ENCODE assay signal across 22 mouse cellular contexts in the genomic region with DNA sequence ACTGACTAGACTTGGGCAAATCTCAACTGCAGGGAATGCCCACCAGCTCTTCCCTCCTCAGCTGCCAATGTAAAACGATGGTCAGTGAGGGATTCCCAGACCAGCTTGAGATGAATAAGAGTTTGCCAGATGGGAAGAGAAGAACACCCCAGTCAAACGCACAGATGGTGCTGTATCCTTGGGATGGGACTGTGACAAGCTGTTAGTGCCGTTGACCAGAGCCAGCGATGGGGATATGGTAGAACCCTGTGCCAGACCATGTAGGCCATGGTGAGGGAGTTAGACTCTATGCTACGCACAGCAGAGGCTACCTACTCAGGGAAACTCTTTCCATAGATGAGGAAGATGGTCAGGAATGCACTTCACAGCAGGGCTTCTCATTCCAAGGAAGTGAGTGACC. TPM values are rescaled to one million over a fixed set of nuclear protein-coding genes. Genes with fewer than 3 reads are reported as not detected.
DNase-seq lines count a peak whose midpoint lies in the region; ATAC-seq and TF ChIP-seq lines count a peak whose summit lies in the region.
"Had no signal": no experiment of that assay in that cellular context is flagged by ENCODE, and none has a peak within 500 bp of the region (broad histone marks: within the 10 kb centered on the region; RNA-seq: fewer than 3 reads in every experiment).

No protein-coding gene starts in this region.

- H3K4me3 ChIP-seq in midbrain, embryonic 11.5 days (ENCODE audit: low read depth, low read length) = no peak overlapping the region
- H3K4me3 ChIP-seq in midbrain, embryonic 14.5 days (replicated peaks; ENCODE audit: low read depth, low read length) = no peak overlapping the region
- H3K4me3 ChIP-seq in cerebellum, adult 2 months (replicated peaks; ENCODE audit: insufficient read depth, low read depth, low read length) = no peak overlapping the region
- H3K4me3 ChIP-seq: embryonic facial prominence, embryonic 13.5 days; forebrain, embryonic 12.5 days; heart, adult 2 months; heart, embryonic 12.5 days; hindbrain, embryonic 15.5 days had no signal

- H3K9ac ChIP-seq in midbrain, embryonic 11.5 days (ENCODE audit: low read length) = no peak overlapping the region
- no peak overlapping the region for H3K9ac ChIP-seq in midbrain, embryonic 14.5 days (replicated peaks; ENCODE audit: low read length)
- H3K9ac ChIP-seq: embryonic facial prominence, embryonic 13.5 days; forebrain, embryonic 12.5 days; heart, embryonic 12.5 days; hindbrain, embryonic 15.5 days had no signal

- no peaks in the 10 kb centered on the region for H3K9me3 ChIP-seq in midbrain, embryonic 11.5 days (ENCODE audit: control insufficient read depth, low read length)
- H3K9me3 ChIP-seq in midbrain, embryonic 14.5 days (ENCODE audit: control insufficient read depth, low read length) = 0 out of 2 replicates have a peak, but pooled peaks cover 6% of the 10 kb centered on the region
- H3K9me3 ChIP-seq: heart, embryonic 12.5 days; hindbrain, embryonic 15.5 days had no signal

- TF ChIP-seq POLR2A in cerebellum, adult 2 months (IDR thresholded peaks at IDR 0.05; ENCODE audit: borderline replicate concordance, insufficient read depth, low read length) = no peak

- 89% methylated on average over 5 of the region's 5 CpGs for WGBS in midbrain, embryonic 11.5 days
- 85% methylated on average over 5 of the region's 5 CpGs for WGBS in midbrain, embryonic 14.5 days
- WGBS in cerebellum, adult 2 months = 16% methylated on average over 5 of the region's 5 CpGs

- no peaks in the 10 kb centered on the region for H3K36me3 ChIP-seq in midbrain, embryonic 11.5 days (ENCODE audit: control insufficient read depth, insufficient read depth, low read length)
- H3K36me3 ChIP-seq in midbrain, embryonic 14.5 days (ENCODE audit: control insufficient read depth, insufficient read depth, low read length) = no peaks in the 10 kb centered on the region
- H3K36me3 ChIP-seq: embryonic facial prominence, embryonic 13.5 days; forebrain, embryonic 12.5 days; heart, embryonic 12.5 days; hindbrain, embryonic 15.5 days had no signal

- DNase-seq in midbrain, embryonic 11.5 days (ENCODE audit: low spot score, missing footprints) = peak; percentile 72
- DNase-seq in midbrain, embryonic 14.5 days = no peak
- DNase-seq in cerebellum, adult 2 months = peak; percentile 58 to 74
- DNase-seq in cerebellum, postnatal 10 days = peak; percentile 40 to 64
- no peak for DNase-seq in c-Kit-positive CD71-positive TER-119-positive erythroid progenitor cells, embryonic 14.5 days (ENCODE audit: low spot score)
- no peak for DNase-seq in layer of hippocampus, postnatal 36 days
- DNase-seq in spleen, postnatal 4 days (ENCODE audit: low spot score in 2 of 2) = no peak
- DNase-seq: adrenal gland, adult 2 months; adrenal gland, postnatal 25 days; gastrocnemius, postnatal 10 days; heart, adult 2 months; heart, postnatal 36 days; kidney, adult 2 months had no signal

- H3K4me1 ChIP-seq in midbrain, embryonic 11.5 days (ENCODE audit: control insufficient read depth, insufficient read depth, low read length) = no peaks in the 10 kb centered on the region
- no peaks in the 10 kb centered on the region for H3K4me1 ChIP-seq in midbrain, embryonic 14.5 days (ENCODE audit: control insufficient read depth, insufficient read depth, low read length)
- peaks cover 9% of the 10 kb centered on the region for H3K4me1 ChIP-seq in cerebellum, adult 2 months (ENCODE audit: control insufficient read depth, insufficient read depth, low read length)
- H3K4me1 ChIP-seq: embryonic facial prominence, embryonic 13.5 days; forebrain, embryonic 12.5 days; heart, embryonic 12.5 days; hindbrain, embryonic 15.5 days had no signal

- H3K4me2 ChIP-seq in midbrain, embryonic 11.5 days = no peak overlapping the region
- H3K4me2 ChIP-seq in midbrain, embryonic 14.5 days (ENCODE audit: low read length) = no peak overlapping the region
- H3K4me2 ChIP-seq: embryonic facial prominence, embryonic 13.5 days; forebrain, embryonic 12.5 days; heart, embryonic 12.5 days; hindbrain, embryonic 15.5 days had no signal

- no peaks in the 10 kb centered on the region for H3K27me3 ChIP-seq in midbrain, embryonic 11.5 days (ENCODE audit: control insufficient read depth, insufficient read depth, low read length)
- no peaks in the 10 kb centered on the region for H3K27me3 ChIP-seq in midbrain, embryonic 14.5 days (ENCODE audit: control insufficient read depth, insufficient read depth, low read length)
- H3K27me3 ChIP-seq in cerebellum, adult 2 months (ENCODE audit: control insufficient read depth, insufficient read depth, low read length) = no peaks in the 10 kb centered on the region
- H3K27me3 ChIP-seq: CH12.LX; embryonic facial prominence, embryonic 13.5 days; heart, embryonic 12.5 days; hindbrain, embryonic 15.5 days had no signal

- no peak for ATAC-seq in midbrain, embryonic 11.5 days (ENCODE audit: low FRiP score)
- ATAC-seq in midbrain, embryonic 14.5 days (ENCODE audit: low FRiP score, low TSS enrichment) = no peak
- ATAC-seq: activated CD4-positive, CD25-positive, alpha-beta regulatory T cell, adult 4 months; forebrain, embryonic 16.5 days; intestine, embryonic 16.5 days; Patski had no signal

- no peak for TF ChIP-seq CTCF in cerebellum, adult 2 months (IDR thresholded peaks at IDR 0.05; ENCODE audit: borderline replicate concordance, insufficient read depth, low read depth, low read length)

- no peak overlapping the region for H3K27ac ChIP-seq in midbrain, embryonic 11.5 days (ENCODE audit: low read depth, low read length)
- H3K27ac ChIP-seq in midbrain, embryonic 14.5 days (replicated peaks; ENCODE audit: low read depth, low read length) = no peak overlapping the region
- H3K27ac ChIP-seq in cerebellum, adult 2 months (ENCODE audit: insufficient read depth, low read length) = no peak overlapping the region
- H3K27ac ChIP-seq: embryonic facial prominence, embryonic 13.5 days; forebrain, embryonic 12.5 days; heart, adult 2 months; hindbrain, embryonic 15.5 days had no signal

RNA-seq across cellular contexts. Expression of a gene that starts 51.7 kb away (rescaled TPM):
- polyA plus RNA-seq in midbrain, embryonic 11.5 days (2014; fragmentation: Nextera tagmentation; extraction: Ambion mirVana) = 17.2 and 20.3 TPM in 2 replicates
- 66.2 and 73.1 TPM in 2 replicates for polyA plus RNA-seq in midbrain, embryonic 14.5 days (2014; fragmentation: Nextera tagmentation; extraction: Ambion mirVana)
- polyA plus RNA-seq in cerebellum, adult 2 months (2012; rRNA removed) = 144 and 147 TPM in 2 replicates
- 100 to 1,000 TPM; 180 to 222 TPM for total RNA-seq in layer of hippocampus, postnatal 36 days (2021)
- total RNA-seq: CH12.LX; heart, adult 2 months had no signal
- polyA plus RNA-seq: Patski had no signal

Comparison
In these comparisons a context has a peak if more than half of its experiments do, and no peak if none do; other contexts are left out.
1. DNase-seq: peak in midbrain, embryonic 11.5 days (single experiment), cerebellum, adult 2 months (2 of 2) and cerebellum, postnatal 10 days (2 of 2); none in midbrain, embryonic 14.5 days (single experiment), c-Kit-positive CD71-positive TER-119-positive erythroid progenitor cells, embryonic 14.5 days (single experiment), layer of hippocampus, postnatal 36 days (0 of 2) and spleen, postnatal 4 days (0 of 2).